Mouse (Mus musculus) brain, embryonic 14.5 days (tissue): Measurements from ENCODE around the gene Galnt15.

Experiments used
- CTCF ChIP-seq: fragments of 200-500 bp; IDR thresholded peaks from 2 replicates; pipeline ENCODE4 v1.5.1; 2012; ENCODE audit warnings: inconsistent platforms, mild to moderate bottlenecking, moderate library complexity, borderline replicate concordance; ENCODE audit not compliant: insufficient read depth, insufficient read length; ENCODE audit errors: extremely low read depth
- POLR2A ChIP-seq: fragments of 200-500 bp; IDR thresholded peaks from 2 replicates; pipeline ENCODE4 v1.6.1; 2012; ENCODE audit warnings: mild to moderate bottlenecking, inconsistent platforms, borderline replicate concordance; ENCODE audit not compliant: poor library complexity, insufficient read depth, insufficient read length, severe bottlenecking; ENCODE audit errors: extremely low read depth

- TF ChIP-seq POLR2A (no peak), CTCF (no peak)
Observed at GRCm38 (mm10) chr14:32103556-32103955, 74.8 kb downstream of the Galnt15 start.
